Mouse (Mus musculus) megakaryocyte-erythroid progenitor cell, adult 5-6 weeks (primary cell): ENCODE measurements around the gene Mbtd1. TPM values are rescaled to one million over a fixed set of nuclear protein-coding genes. Genes with fewer than 3 reads are reported as not detected.

Experiments used
- ATAC-seq: replicated peaks from 2 replicates; pipeline ENCODE4 v1.8.0; 2016; ENCODE audit warnings: mild to moderate bottlenecking, inconsistent platforms; ENCODE audit not compliant: severe bottlenecking, poor library complexity, low FRiP score, low TSS enrichment
- total RNA-seq, 2 experiments: library from RNA; stranded (forward) in 1 of 2; stranded (reverse) in 1 of 2; fragments of 200-1000, 215-1000 nt in 1 of 2; fragments of >200 nt in 1 of 2; fragmentation: Nextera tagmentation in 1 of 2; gene quantifications; 2 replicates each; pipeline ENCODE4 v1.2.3; 2014 to 2017

Gene Mbtd1
- total RNA-seq, 2 experiments from 2014 or later = 41.8 to 65.7 TPM

GRCm38 (mm10) chr11:93940906-93941305 lies 55.3 kb downstream of the Mbtd1 start:
- no peak for ATAC-seq

GRCm38 (mm10) chr11:93944986-93945385 lies 59.3 kb downstream of the Mbtd1 start:
- ATAC-seq = no peak

GRCm38 (mm10) chr11:93948887-93949567 lies 63.4 kb downstream of the Mbtd1 start:
- ATAC-seq = no peak

- no peak for ATAC-seq
Measured at GRCm38 (mm10) chr11:93950045-93950444, 64.4 kb downstream of the Mbtd1 start.

GRCm38 (mm10) chr11:93952376-93952775 lies 66.7 kb downstream of the Mbtd1 start:
- ATAC-seq = no peak

- ATAC-seq = 0 out of 2 replicates have a peak, but pooled peaks have one; percentile 9
Measured at GRCm38 (mm10) chr11:93954738-93955255, 69.1 kb downstream of the Mbtd1 start.

GRCm38 (mm10) chr11:93955256-93956150 lies 69.9 kb downstream of the Mbtd1 start:
- ATAC-seq = peak; percentile 95

GRCm38 (mm10) chr11:93956159-93956558 lies 70.5 kb downstream of the Mbtd1 start, which contains the start of gene Nme2:
Nme2 (minus strand) TSS chr11:93956259.
- ATAC-seq = 0 out of 2 replicates have a peak, but pooled peaks have one; percentile 2

- ATAC-seq = no peak
Measured at GRCm38 (mm10) chr11:93957031-93957555, 71.4 kb downstream of the Mbtd1 start.

- ATAC-seq = no peak
Measured at GRCm38 (mm10) chr11:93957746-93958145, 72.1 kb downstream of the Mbtd1 start.

- no peak for ATAC-seq
Measured at GRCm38 (mm10) chr11:93961482-93961881, 75.8 kb downstream of the Mbtd1 start.

GRCm38 (mm10) chr11:93963013-93963412 lies 77.4 kb downstream of the Mbtd1 start:
- ATAC-seq = no peak

GRCm38 (mm10) chr11:93965391-93965790 lies 79.7 kb downstream of the Mbtd1 start:
- ATAC-seq = no peak

- no peak for ATAC-seq
Measured at GRCm38 (mm10) chr11:93967381-93967780, 81.7 kb downstream of the Mbtd1 start.

- ATAC-seq = peak; percentile 95
Measured at GRCm38 (mm10) chr11:93968005-93968847, 82.6 kb downstream of the Mbtd1 start, which contains the start of the genes Gm20390 and Nme1. Gm20390 (minus strand) TSS chr11:93968293. Nme1 (minus strand) TSS chr11:93968521.

GRCm38 (mm10) chr11:93968848-93969128 lies 83.1 kb downstream of the Mbtd1 start:
- ATAC-seq = no peak

- ATAC-seq = no peak
Measured at GRCm38 (mm10) chr11:93969171-93969570, 83.5 kb downstream of the Mbtd1 start.

GRCm38 (mm10) chr11:93969799-93970198 lies 84.1 kb downstream of the Mbtd1 start:
- ATAC-seq = no peak

- ATAC-seq = no peak
Measured at GRCm38 (mm10) chr11:93972951-93973350, 87.3 kb downstream of the Mbtd1 start.
